Mouse (Mus musculus) intestine, embryonic 15.5 days (tissue): ENCODE results near the gene A030014E15Rik. TPM values are rescaled to one million over a fixed set of nuclear protein-coding genes. Genes with fewer than 3 reads are reported as not detected.
A peak's percentile ranks its signal among the peaks of the same experiment; 100 is the strongest.
"Not testable (repeated sequence)": the region's sequence is repeated elsewhere in the genome, so short reads cannot be mapped to it uniquely, and the experiment has no call there.

ENCODE experiments used
- ATAC-seq: fragments of 200-750 bp; cut with Nextera tagmentation; 2 replicates; pipeline ENCODE4 v1.8.0; 2017; ENCODE audit warnings: moderate TSS enrichment, moderate library complexity
- H3K27ac ChIP-seq: fragments of 300-500 bp; sonication (generic); 2 replicates; pipeline ENCODE4 v1.5.1; 2015; ENCODE audit warnings: mild to moderate bottlenecking, inconsistent platforms
- H3K27me3 ChIP-seq: fragments of 300-500 bp; sonication (generic); replicated peaks from 2 replicates; pipeline ENCODE4 v1.6.1; 2015; ENCODE audit warnings: inconsistent platforms
- H3K36me3 ChIP-seq: fragments of 300-500 bp; sonication (generic); 2 replicates; pipeline ENCODE4 v1.6.1; 2015; ENCODE audit warnings: inconsistent platforms
- H3K4me1 ChIP-seq: fragments of 300-500 bp; sonication (generic); replicated peaks from 2 replicates; pipeline ENCODE4 v1.6.1; 2015; ENCODE audit warnings: inconsistent platforms
- H3K4me2 ChIP-seq: fragments of 300-500 bp; sonication (generic); replicated peaks from 2 replicates; pipeline ENCODE4 v1.6.1; 2015; ENCODE audit warnings: mild to moderate bottlenecking, inconsistent platforms
- H3K4me3 ChIP-seq: fragments of 300-500 bp; sonication (generic); replicated peaks from 2 replicates; pipeline ENCODE4 v1.5.1; 2015; ENCODE audit warnings: inconsistent platforms
- H3K9ac ChIP-seq: fragments of 300-500 bp; sonication (generic); 2 replicates; pipeline ENCODE4 v1.6.1; 2015; ENCODE audit warnings: inconsistent platforms
- H3K9me3 ChIP-seq: fragments of 300-500 bp; sonication (generic); 2 replicates; pipeline ENCODE4 v1.6.1; 2016; ENCODE audit warnings: inconsistent platforms
- WGBS: fragments of 180-500 bp; shearing (Covaris S2); methylation state at CpG from one replicate; pipeline ENCODE4 v1.1.7; 2015; 5-methylcytosine and 5-hydroxymethylcytosine counted together
- polyA plus RNA-seq: library from polyadenylated mRNA; unstranded; fragments of >200 nt; fragmentation: Nextera tagmentation; extraction: Ambion mirVana; gene quantifications from 2 replicates; pipeline ENCODE4 v1.2.1, GENCODE M21; 2015

Gene A030014E15Rik
- polyA plus RNA-seq, 1 experiment from 2014 or later, result not detected

GRCm38 (mm10) chr1:82943295-82943694 is 18.6 kb downstream of the A030014E15Rik start, which contains the start of gene A030003K21Rik:
TSS of gene A030003K21Rik (minus strand) at chr1:82943388.
- not testable (repeated sequence) for H3K27ac ChIP-seq, H3K4me3 ChIP-seq, H3K4me2 ChIP-seq, H3K9ac ChIP-seq, ATAC-seq, H3K27me3 ChIP-seq, H3K4me1 ChIP-seq, H3K9me3 ChIP-seq, H3K36me3 ChIP-seq
- WGBS, result no CpG with 5 or more reads among the region's 6 CpGs

- WGBS, result 100% methylated on average over 2 of the region's 2 CpGs
These were observed 21.3 kb downstream of the A030014E15Rik start for GRCm38 (mm10) chr1:82946029-82946428.

GRCm38 (mm10) chr1:82948601-82949000 is 23.9 kb downstream of the A030014E15Rik start:
- no peaks in the 10 kb centered on the region for H3K9me3 ChIP-seq
- H3K4me1 ChIP-seq, result no peaks in the 10 kb centered on the region
- no peak overlapping the region for H3K4me2 ChIP-seq
- no peaks in the 10 kb centered on the region for H3K27me3 ChIP-seq
- H3K9ac ChIP-seq, result no peak overlapping the region
- no peak overlapping the region for H3K27ac ChIP-seq
- H3K36me3 ChIP-seq, result no peaks in the 10 kb centered on the region
- H3K4me3 ChIP-seq, result no peak overlapping the region
- no peak for ATAC-seq
- WGBS, result 79% methylated on average over 2 of the region's 2 CpGs

More at GRCm38 (mm10) chr1:82946029-82946428, 21.3 kb downstream of the A030014E15Rik start:
- H3K4me2 ChIP-seq, ATAC-seq, H3K36me3 ChIP-seq, H3K27ac ChIP-seq, H3K27me3 ChIP-seq, H3K9ac ChIP-seq, H3K4me3 ChIP-seq, H3K9me3 ChIP-seq, H3K4me1 ChIP-seq: not testable (repeated sequence)

GRCm38 (mm10) chr1:82955913-82956312 is 31.2 kb downstream of the A030014E15Rik start, which contains the start of gene Gm7544:
TSS of gene Gm7544 (minus strand) at chr1:82956013.
- not testable (repeated sequence) for ATAC-seq, H3K9me3 ChIP-seq, H3K27me3 ChIP-seq, H3K4me1 ChIP-seq, H3K36me3 ChIP-seq, H3K4me3 ChIP-seq, H3K27ac ChIP-seq, H3K4me2 ChIP-seq, H3K9ac ChIP-seq

- no peak for ATAC-seq
- no peak within 1 kb of the TSS for H3K4me2 ChIP-seq
- H3K9ac ChIP-seq, result no peak within 1 kb of the TSS
- no peaks in the 10 kb centered on the region for H3K36me3 ChIP-seq
- WGBS, result 87% methylated on average over 11 of the region's 11 CpGs
- H3K27me3 ChIP-seq, result no peaks in the 10 kb centered on the region
- H3K4me3 ChIP-seq, result no peak within 1 kb of the TSS
- H3K27ac ChIP-seq, result no peak within 1 kb of the TSS
- no peaks in the 10 kb centered on the region for H3K9me3 ChIP-seq
- H3K4me1 ChIP-seq, result no peaks in the 10 kb centered on the region
These were observed 35.2 kb downstream of the A030014E15Rik start, which contains the start of gene Gm47955 for GRCm38 (mm10) chr1:82959870-82960385. TSS of gene Gm47955 (plus strand) at chr1:82960286.

- Histone ChIP-seq H3K9ac (no peak overlapping the region), H3K27me3 (no peaks in the 10 kb centered on the region), H3K36me3 (no peaks in the 10 kb centered on the region), H3K4me2 (no peak overlapping the region), H3K4me3 (no peak overlapping the region), H3K9me3 (no peaks in the 10 kb centered on the region), H3K4me1 (no peaks in the 10 kb centered on the region), H3K27ac (no peak overlapping the region)
- no peak for ATAC-seq
- 67% methylated on average over 3 of the region's 3 CpGs for WGBS
These were observed 41.7 kb downstream of the A030014E15Rik start for GRCm38 (mm10) chr1:82966413-82966812.

GRCm38 (mm10) chr1:82972046-82972445 is 47.3 kb downstream of the A030014E15Rik start:
- no peak overlapping the region for H3K4me2 ChIP-seq
- no peaks in the 10 kb centered on the region for H3K36me3 ChIP-seq
- no peaks in the 10 kb centered on the region for H3K4me1 ChIP-seq
- no peaks in the 10 kb centered on the region for H3K27me3 ChIP-seq
- no peak overlapping the region for H3K9ac ChIP-seq
- H3K27ac ChIP-seq, result no peak overlapping the region
- H3K9me3 ChIP-seq, result no peaks in the 10 kb centered on the region
- 44% methylated on average over 4 of the region's 4 CpGs for WGBS
- no peak overlapping the region for H3K4me3 ChIP-seq
- ATAC-seq, result no peak

GRCm38 (mm10) chr1:82973244-82973643 is 48.5 kb downstream of the A030014E15Rik start:
- 87% methylated on average over 1 of the region's 1 CpGs for WGBS
- no peak for ATAC-seq
- Histone ChIP-seq H3K9me3 (no peaks in the 10 kb centered on the region), H3K4me2 (no peak overlapping the region), H3K4me3 (no peak overlapping the region), H3K9ac (no peak overlapping the region), H3K36me3 (no peaks in the 10 kb centered on the region), H3K4me1 (no peaks in the 10 kb centered on the region), H3K27me3 (no peaks in the 10 kb centered on the region), H3K27ac (no peak overlapping the region)

- Histone ChIP-seq H3K9ac (no peak overlapping the region), H3K9me3 (no peaks in the 10 kb centered on the region), H3K4me1 (no peaks in the 10 kb centered on the region), H3K27me3 (no peaks in the 10 kb centered on the region), H3K4me2 (no peak overlapping the region), H3K27ac (no peak overlapping the region), H3K4me3 (no peak overlapping the region), H3K36me3 (no peaks in the 10 kb centered on the region)
- no peak for ATAC-seq
- WGBS, result 70% methylated on average over 6 of the region's 6 CpGs
These were observed 49.2 kb downstream of the A030014E15Rik start for GRCm38 (mm10) chr1:82973901-82974300.

- Histone ChIP-seq H3K4me2 (no peak overlapping the region), H3K27me3 (no peaks in the 10 kb centered on the region), H3K9me3 (no peaks in the 10 kb centered on the region), H3K9ac (no peak overlapping the region), H3K4me3 (no peak overlapping the region), H3K4me1 (no peaks in the 10 kb centered on the region), H3K27ac (no peak overlapping the region), H3K36me3 (no peaks in the 10 kb centered on the region)
- ATAC-seq, result peak; percentile 49; the same call in 1 of the 2 replicates
- WGBS, result 76% methylated on average over 9 of the region's 9 CpGs
These were observed 49.6 kb downstream of the A030014E15Rik start for GRCm38 (mm10) chr1:82974342-82974741.

Other genes with a start within 250 kb of the A030014E15Rik start
- 157 and 188 TPM in 2 replicates for gene Mff, start 200.0 kb upstream of the A030014E15Rik start, polyA plus RNA-seq
- gene Tm4sf20, start 156.5 kb upstream of the A030014E15Rik start, polyA plus RNA-seq, result 141 and 153 TPM in 2 replicates
- not detected in 2 replicates for gene Gm47791, start 153.7 kb upstream of the A030014E15Rik start, polyA plus RNA-seq
- 33.0 and 35.7 TPM in 2 replicates for gene Agfg1, start 85.4 kb upstream of the A030014E15Rik start, polyA plus RNA-seq
- 0.36 TPM in 1 of 2 replicates, not detected in the other for gene A030005L19Rik, start 11.6 kb upstream of the A030014E15Rik start, polyA plus RNA-seq
- gene Gm6217, start 6.5 kb downstream of the A030014E15Rik start, polyA plus RNA-seq, result not detected in 2 replicates
- gene A030003K21Rik, start 18.5 kb downstream of the A030014E15Rik start, polyA plus RNA-seq, result not detected in 2 replicates
- not detected in 2 replicates for gene Gm7544, start 31.1 kb downstream of the A030014E15Rik start, polyA plus RNA-seq
- gene Gm47955, start 35.4 kb downstream of the A030014E15Rik start, polyA plus RNA-seq, result not detected in 2 replicates
- not detected in 2 replicates for gene Gm47959, start 75.6 kb downstream of the A030014E15Rik start, polyA plus RNA-seq
- 1.0 and 1.1 TPM in 2 replicates for gene Slc19a3, start 113.5 kb downstream of the A030014E15Rik start, polyA plus RNA-seq
- not detected in 2 replicates for gene Krtap28-10, start 117.6 kb downstream of the A030014E15Rik start, polyA plus RNA-seq
- gene Gm47969, start 120.0 kb downstream of the A030014E15Rik start, polyA plus RNA-seq, result not detected in 2 replicates
- not detected in 2 replicates for gene A030005K14Rik, start 134.5 kb downstream of the A030014E15Rik start, polyA plus RNA-seq
- not detected in 2 replicates for gene Krtap28-13, start 136.0 kb downstream of the A030014E15Rik start, polyA plus RNA-seq
- gene Ccl20, start 191.8 kb downstream of the A030014E15Rik start, polyA plus RNA-seq, result 3.6 and 3.9 TPM in 2 replicates
- 0.18 TPM in 1 of 2 replicates, not detected in the other for gene Daw1, start 234.8 kb downstream of the A030014E15Rik start, polyA plus RNA-seq